Mouse (Mus musculus) thymus, adult 2 months (tissue): Measurements from ENCODE around the gene Gm11127.

Experiments used
- CTCF ChIP-seq: fragments of 200-500 bp; IDR thresholded peaks from 2 replicates; pipeline ENCODE4 v1.5.1; 2012; ENCODE audit warnings: mild to moderate bottlenecking, control low read depth, low read length, moderate library complexity, borderline replicate concordance; ENCODE audit not compliant: control insufficient read depth, poor library complexity, insufficient read depth; ENCODE audit errors: extremely low read depth
- POLR2A ChIP-seq: fragments of 200-500 bp; IDR thresholded peaks from 2 replicates; pipeline ENCODE4 v1.6.1; 2012; ENCODE audit warnings: mild to moderate bottlenecking, low read length, control low read depth, moderate library complexity; ENCODE audit not compliant: control insufficient read depth, poor library complexity, insufficient read depth; ENCODE audit errors: extremely low read depth

GRCm38 (mm10) chr17:36083266-36083869 lies 25.2 kb upstream of the Gm11127 start:
- no peak for TF ChIP-seq CTCF
- TF ChIP-seq POLR2A: no peak
